Mouse (Mus musculus): Measurements from ENCODE around the gene Cpa3. TPM values are rescaled to one million over a fixed set of nuclear protein-coding genes. Genes with fewer than 3 reads are reported as not detected.

Cpa3 gene
- total RNA-seq, 2 experiments from 2014 or later: 47.2 to 129 TPM

Other genes starting within 250 kb of the Cpa3 start
- gene Hps3, start 206.9 kb downstream of the Cpa3 start, total RNA-seq (2015): 35.1 and 44.6 TPM in 2 replicates
- 27.4 and 34.8 TPM in 2 replicates for gene Hps3, start 206.9 kb downstream of the Cpa3 start, total RNA-seq (2017)
- gene Hltf, start 184.4 kb downstream of the Cpa3 start, total RNA-seq (2015): 41.6 and 43.0 TPM in 2 replicates
- gene Hltf, start 184.4 kb downstream of the Cpa3 start, total RNA-seq (2017): 39.9 and 48.7 TPM in 2 replicates
- gene Gyg, start 86.9 kb downstream of the Cpa3 start, total RNA-seq (2015): 156 and 166 TPM in 2 replicates
- 42.3 and 48.5 TPM in 2 replicates for gene Gyg, start 86.9 kb downstream of the Cpa3 start, total RNA-seq (2017)
- not detected in 2 replicates for gene Cpb1, start 33.6 kb upstream of the Cpa3 start, total RNA-seq (2015)
- gene Cpb1, start 33.6 kb upstream of the Cpa3 start, total RNA-seq (2017): not detected in 2 replicates
- gene Agtr1b, start 125.0 kb upstream of the Cpa3 start, total RNA-seq (2015): not detected in 2 replicates
- gene Agtr1b, start 125.0 kb upstream of the Cpa3 start, total RNA-seq (2017): not detected in 2 replicates

Data from megakaryocyte progenitor cell, adult 5-6 weeks (primary cell).